Mouse (Mus musculus) forebrain, embryonic 14.5 days (tissue): ENCODE results near the gene Fam83g. TPM values are rescaled to one million over a fixed set of nuclear protein-coding genes. Genes with fewer than 3 reads are reported as not detected.

ENCODE experiments used
- ATAC-seq: fragments of 200-750 bp; cut with Nextera tagmentation; 2 replicates; pipeline ENCODE4 v1.8.0; 2017; ENCODE audit warnings: mild to moderate bottlenecking, moderate library complexity
- DNase-seq: peaks from one replicate; pipeline ENCODE4 v3.0.0-alpha.2; 2015; ENCODE audit warnings: low spot score
- H3K27ac ChIP-seq: fragments of 300-500 bp; sonication (generic); 2 replicates; pipeline ENCODE4 v1.5.1; 2014; ENCODE audit warnings: low read depth, mild to moderate bottlenecking, control low read depth, low read length, moderate library complexity
- H3K27me3 ChIP-seq: fragments of 300-500 bp; sonication (generic); replicated peaks from 2 replicates; pipeline ENCODE4 v1.6.1; 2014; ENCODE audit warnings: low read length, control low read depth, mixed read lengths; ENCODE audit not compliant: control insufficient read depth, insufficient read depth
- H3K36me3 ChIP-seq: fragments of 300-500 bp; sonication (generic); 2 replicates; pipeline ENCODE4 v1.6.1; 2014; ENCODE audit warnings: low read length, control low read depth; ENCODE audit not compliant: control insufficient read depth, insufficient read depth
- H3K4me1 ChIP-seq: fragments of 300-500 bp; sonication (generic); 2 replicates; pipeline ENCODE4 v1.6.1; 2014; ENCODE audit warnings: antibody characterized with exemption, low read length, control low read depth; ENCODE audit not compliant: control insufficient read depth, insufficient read depth
- H3K4me2 ChIP-seq: fragments of 300-500 bp; sonication (generic); 2 replicates; pipeline ENCODE4 v1.6.1; 2014; ENCODE audit warnings: mild to moderate bottlenecking, control low read depth, low read length
- H3K4me3 ChIP-seq: fragments of 300-500 bp; sonication (generic); 2 replicates; pipeline ENCODE4 v1.5.1; 2014; ENCODE audit warnings: low read depth, low read length, control low read depth
- H3K9ac ChIP-seq: fragments of 300-500 bp; sonication (generic); 2 replicates; pipeline ENCODE4 v1.6.1; 2014; ENCODE audit warnings: mild to moderate bottlenecking, low read length, control low read depth, moderate library complexity
- H3K9me3 ChIP-seq: fragments of 300-500 bp; sonication (generic); replicated peaks from 2 replicates; pipeline ENCODE4 v1.6.1; 2016; ENCODE audit warnings: low read length, control low read depth, mixed read lengths; ENCODE audit not compliant: control insufficient read depth
- WGBS: fragments of 180-500 bp; shearing (Covaris S2); extraction: QIAGEN DNeasy Blood & Tissue Kit; methylation state at CpG from one replicate; pipeline ENCODE4 v1.1.7; 2014; 5-methylcytosine and 5-hydroxymethylcytosine counted together
- polyA plus RNA-seq: library from polyadenylated mRNA; unstranded; fragments of >200 nt; fragmentation: Nextera tagmentation; extraction: Ambion mirVana; gene quantifications from 2 replicates; pipeline ENCODE4 v1.2.1, GENCODE M21; 2014

Gene Fam83g
- polyA plus RNA-seq, 1 experiment from 2014 or later, result 0.25 TPM

DNA sequence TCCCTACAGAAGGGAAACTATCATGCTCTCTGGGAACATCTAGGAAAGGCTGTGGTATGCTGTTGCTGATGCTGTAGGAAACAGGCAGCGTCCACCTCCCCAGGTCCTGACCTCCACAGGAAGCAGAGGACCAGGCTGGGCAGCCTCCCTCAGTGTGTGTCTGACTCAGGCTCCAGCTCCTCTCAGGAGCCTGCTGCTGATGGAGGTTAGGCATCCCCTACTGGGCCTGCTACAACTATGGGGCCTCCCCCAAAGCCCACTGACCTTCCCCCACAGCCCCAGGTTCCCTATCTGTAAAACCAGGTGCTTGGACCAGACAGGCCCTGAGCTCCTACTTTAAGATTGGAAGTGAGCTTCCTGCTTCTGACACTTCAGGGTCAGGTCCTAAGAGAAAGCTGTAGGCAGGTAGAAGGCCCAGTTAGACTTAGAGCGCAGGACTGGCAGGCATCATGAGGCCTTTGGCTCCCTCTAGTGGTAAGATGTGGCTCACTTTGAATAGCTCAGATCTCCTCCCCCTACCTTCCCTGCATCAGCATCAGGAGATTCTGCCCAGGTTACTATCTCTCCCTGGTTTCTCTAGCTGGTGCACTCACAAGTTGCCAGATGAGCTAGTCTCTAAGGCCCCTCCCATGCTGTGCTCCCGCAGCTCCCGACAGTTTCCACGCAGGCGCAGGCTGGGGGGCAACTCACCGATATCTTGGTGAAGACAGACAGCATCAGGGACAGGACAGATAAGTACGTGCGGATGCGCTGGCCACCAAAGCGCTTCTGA is 30.6 kb downstream of the Fam83g start:
- no peaks in the 10 kb centered on the region for H3K27me3 ChIP-seq
- no peak overlapping the region for H3K9ac ChIP-seq
- no peaks in the 10 kb centered on the region; the same call in 1 of the 2 replicates for H3K4me1 ChIP-seq
- WGBS, result 41% methylated on average over 11 of the region's 11 CpGs
- H3K9me3 ChIP-seq, result no peaks in the 10 kb centered on the region
- no peak overlapping the region for H3K4me3 ChIP-seq
- no peak overlapping the region for H3K4me2 ChIP-seq
- DNase-seq (peak; percentile 94), ATAC-seq (peak; percentile 86)
- H3K27ac ChIP-seq, result no peak overlapping the region
- H3K36me3 ChIP-seq, result no peaks in the 10 kb centered on the region

DNA sequence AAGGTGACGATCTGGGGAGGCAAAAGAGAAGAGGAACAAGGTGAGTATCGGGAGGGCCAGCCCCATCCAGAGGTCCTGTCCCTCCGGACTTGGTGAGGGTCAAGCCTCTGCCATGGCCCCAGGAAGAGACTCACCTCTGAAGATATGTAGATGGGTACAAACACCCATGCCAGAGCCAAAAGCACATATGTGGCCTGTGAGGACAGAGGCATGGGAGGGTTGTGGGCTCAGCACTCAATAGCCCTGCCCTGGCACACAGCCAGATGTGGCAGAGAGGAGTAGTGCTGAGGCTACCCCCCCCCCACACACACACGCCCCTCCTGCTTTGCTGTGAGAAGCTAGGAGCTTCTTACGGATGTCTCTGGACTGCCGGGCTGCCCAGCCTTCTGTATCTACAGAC is 31.2 kb downstream of the Fam83g start:
- Histone ChIP-seq H3K4me2 (no peak overlapping the region), H3K9me3 (no peaks in the 10 kb centered on the region), H3K4me3 (no peak overlapping the region), H3K27me3 (no peaks in the 10 kb centered on the region), H3K36me3 (no peaks in the 10 kb centered on the region), H3K27ac (no peak overlapping the region), H3K9ac (no peak overlapping the region), H3K4me1 (no peaks in the 10 kb centered on the region; the same call in 1 of the 2 replicates)
- ATAC-seq, result no peak
- 60% methylated on average over 6 of the region's 6 CpGs for WGBS
- DNase-seq, result peak; percentile 20

DNA sequence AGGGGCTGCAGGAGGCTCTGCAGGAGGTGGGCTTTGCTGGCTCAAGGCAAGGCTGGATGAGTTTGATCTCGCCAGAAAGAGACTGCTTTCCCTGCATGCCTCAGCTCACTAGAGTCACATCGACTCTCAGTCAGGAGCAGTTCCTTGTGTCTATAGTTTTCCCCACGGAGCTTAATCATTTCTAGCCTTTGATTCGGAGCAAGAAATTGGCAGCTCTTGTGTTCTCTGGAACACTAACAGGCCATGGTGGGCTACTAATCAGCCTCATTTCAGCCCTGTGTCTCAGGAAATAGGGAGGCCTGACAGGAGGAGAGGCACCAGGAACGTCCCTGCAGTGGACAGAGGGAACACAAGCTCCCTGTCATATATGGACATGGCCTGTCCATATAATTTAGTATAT is 34.1 kb downstream of the Fam83g start:
- no peaks in the 10 kb centered on the region for H3K9me3 ChIP-seq
- no peak overlapping the region for H3K4me2 ChIP-seq
- H3K27ac ChIP-seq, result no peak overlapping the region
- H3K9ac ChIP-seq, result no peak overlapping the region
- H3K27me3 ChIP-seq, result no peaks in the 10 kb centered on the region
- no peaks in the 10 kb centered on the region; the same call in 1 of the 2 replicates for H3K4me1 ChIP-seq
- H3K4me3 ChIP-seq, result no peak overlapping the region
- WGBS, result 38% methylated on average over 5 of the region's 5 CpGs
- no peak for ATAC-seq
- H3K36me3 ChIP-seq, result no peaks in the 10 kb centered on the region
- DNase-seq, result no peak

DNA sequence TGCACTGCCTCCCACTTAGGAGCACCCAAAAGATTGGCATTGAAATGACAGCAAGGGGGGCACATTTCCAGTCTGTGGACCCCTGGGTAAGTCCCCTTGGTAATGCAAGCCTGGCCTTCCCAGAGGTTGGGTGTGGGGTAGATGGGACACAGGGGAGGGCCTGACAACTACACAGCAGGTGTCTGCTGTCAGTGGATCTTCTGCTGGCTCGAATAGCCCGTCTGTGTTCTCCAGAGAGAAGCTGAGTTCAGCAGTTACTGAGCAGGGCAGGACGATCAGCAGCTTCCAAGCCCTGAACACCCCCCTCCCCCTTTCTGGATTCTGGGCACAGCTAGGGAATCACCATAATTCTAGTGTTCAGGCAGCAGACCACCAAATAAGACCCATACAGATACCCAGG is 35.5 kb downstream of the Fam83g start:
- WGBS, result 70% methylated on average over 3 of the region's 3 CpGs
- no peak overlapping the region for H3K4me2 ChIP-seq
- ATAC-seq, result no peak
- H3K27ac ChIP-seq, result no peak overlapping the region
- no peaks in the 10 kb centered on the region; the same call in 1 of the 2 replicates for H3K4me1 ChIP-seq
- DNase-seq, result no peak
- H3K9me3 ChIP-seq, result no peaks in the 10 kb centered on the region
- no peaks in the 10 kb centered on the region for H3K36me3 ChIP-seq
- H3K9ac ChIP-seq, result no peak overlapping the region
- no peak overlapping the region for H3K4me3 ChIP-seq
- no peaks in the 10 kb centered on the region for H3K27me3 ChIP-seq

DNA sequence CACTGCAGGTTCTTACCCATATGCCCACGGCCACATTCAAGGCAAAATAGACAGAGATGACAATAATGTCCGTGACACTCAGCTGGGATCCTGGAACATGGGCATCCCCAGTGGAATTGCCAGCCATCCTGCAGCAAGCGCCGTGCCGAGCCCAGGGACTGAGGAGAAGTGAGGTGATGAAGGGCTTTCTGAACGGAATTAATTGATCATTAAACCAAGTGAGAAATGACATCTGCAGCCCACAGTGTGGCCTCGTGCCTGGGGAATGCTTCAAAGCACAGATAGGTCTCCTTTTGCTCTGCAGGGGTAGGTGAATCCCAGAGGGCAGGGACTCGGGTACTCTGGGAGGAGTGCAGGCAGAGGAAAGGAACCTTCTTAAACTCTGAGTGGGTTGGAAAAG is 35.9 kb downstream of the Fam83g start:
- H3K9ac ChIP-seq, result no peak overlapping the region
- ATAC-seq (no peak), DNase-seq (no peak)
- H3K36me3 ChIP-seq, result no peaks in the 10 kb centered on the region
- no peak overlapping the region for H3K27ac ChIP-seq
- no peak overlapping the region for H3K4me2 ChIP-seq
- no peak overlapping the region for H3K4me3 ChIP-seq
- no peaks in the 10 kb centered on the region for H3K27me3 ChIP-seq
- 73% methylated on average over 8 of the region's 8 CpGs for WGBS
- no peaks in the 10 kb centered on the region; the same call in 1 of the 2 replicates for H3K4me1 ChIP-seq
- H3K9me3 ChIP-seq, result no peaks in the 10 kb centered on the region

DNA sequence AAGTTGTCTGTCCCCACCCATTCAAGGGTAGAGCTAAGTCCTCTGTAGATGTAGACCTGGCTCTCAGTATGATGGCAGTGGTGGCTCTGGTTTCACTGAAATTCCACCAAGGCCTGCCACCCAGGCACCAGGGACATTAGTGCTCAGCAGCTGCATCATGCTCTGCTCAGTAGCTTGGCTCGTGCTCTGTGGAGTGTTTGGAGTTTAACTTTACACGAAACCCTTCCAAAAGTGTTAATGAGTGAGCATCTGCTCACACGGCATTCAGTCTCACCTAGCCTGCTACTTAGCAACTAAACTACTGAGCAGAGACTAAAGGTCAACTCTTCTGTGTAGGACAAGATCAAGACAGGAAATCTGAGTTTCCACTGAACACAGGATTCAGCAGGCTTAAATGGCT is 36.7 kb downstream of the Fam83g start, which contains the start of gene Slc5a10:
TSS of gene Slc5a10 (minus strand) at position 191 of the 400 bp plus-strand sequence.
- Histone ChIP-seq H3K9ac (no peak within 1 kb of the TSS), H3K9me3 (no peaks in the 10 kb centered on the region), H3K4me1 (no peaks in the 10 kb centered on the region), H3K27ac (no peak within 1 kb of the TSS), H3K4me3 (no peak within 1 kb of the TSS), H3K36me3 (no peaks in the 10 kb centered on the region), H3K27me3 (no peaks in the 10 kb centered on the region), H3K4me2 (no peak within 1 kb of the TSS)
- DNase-seq, result no peak
- no peak for ATAC-seq
- WGBS, result 93% methylated on average over 3 of the region's 3 CpGs

DNA sequence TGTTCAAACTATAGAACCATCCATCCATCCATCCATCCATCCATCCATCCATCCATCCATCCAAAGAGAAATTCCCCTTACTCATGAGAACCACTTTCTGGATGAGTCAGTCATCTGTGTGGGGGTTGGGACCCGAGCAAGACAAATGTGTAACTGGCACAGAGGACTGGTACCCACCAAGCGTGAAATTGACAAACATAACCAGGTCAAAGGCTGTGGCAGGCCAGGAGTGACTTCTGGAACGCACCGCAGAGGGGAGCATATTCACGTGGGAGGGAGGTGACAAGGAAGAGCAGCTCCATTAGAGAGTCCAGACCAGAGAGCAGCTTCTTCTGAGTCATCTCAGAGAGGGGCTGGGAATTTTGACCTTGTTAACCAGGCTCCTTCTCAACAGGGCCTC is 38.2 kb downstream of the Fam83g start:
- 81% methylated on average over 5 of the region's 5 CpGs for WGBS
- Histone ChIP-seq H3K9me3 (no peaks in the 10 kb centered on the region), H3K9ac (no peak overlapping the region)

DNA sequence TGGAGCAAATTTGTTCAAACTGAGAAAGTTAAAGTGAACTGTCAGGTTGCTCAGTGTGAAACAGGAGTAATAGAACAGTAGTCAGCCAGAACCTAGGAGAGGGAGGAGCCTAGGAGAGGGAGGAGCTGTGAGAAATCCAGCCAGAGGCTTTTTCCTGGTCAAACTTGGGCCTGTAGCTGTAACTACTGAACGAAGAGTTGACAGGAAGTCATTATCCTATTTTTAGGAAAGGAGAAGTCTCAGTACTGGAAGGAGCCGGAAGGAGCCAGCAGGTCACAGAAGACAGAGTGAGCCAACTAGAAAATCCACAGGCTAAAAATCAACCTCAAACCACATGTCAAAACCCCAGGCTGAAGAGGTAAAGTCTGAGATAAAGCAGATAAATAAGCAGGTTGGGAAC is 44.1 kb downstream of the Fam83g start:
- Histone ChIP-seq H3K9ac (no peak overlapping the region), H3K4me2 (no peak overlapping the region), H3K27me3 (no peaks in the 10 kb centered on the region), H3K4me1 (no peaks in the 10 kb centered on the region), H3K36me3 (peaks cover 54% of the 10 kb centered on the region), H3K27ac (no peak overlapping the region), H3K4me3 (no peak overlapping the region), H3K9me3 (no peaks in the 10 kb centered on the region)
- 87% methylated on average over 2 of the region's 2 CpGs for WGBS
- no peak for DNase-seq
- ATAC-seq, result no peak

More for the DNA sequence above, 38.2 kb downstream of the Fam83g start:
- Histone ChIP-seq H3K4me2 (no peak overlapping the region), H3K4me3 (no peak overlapping the region), H3K4me1 (no peaks in the 10 kb centered on the region), H3K27ac (no peak overlapping the region), H3K27me3 (no peaks in the 10 kb centered on the region), H3K36me3 (peaks cover 11% of the 10 kb centered on the region; the same call in 1 of the 2 replicates)
- DNase-seq (no peak), ATAC-seq (no peak)

DNA sequence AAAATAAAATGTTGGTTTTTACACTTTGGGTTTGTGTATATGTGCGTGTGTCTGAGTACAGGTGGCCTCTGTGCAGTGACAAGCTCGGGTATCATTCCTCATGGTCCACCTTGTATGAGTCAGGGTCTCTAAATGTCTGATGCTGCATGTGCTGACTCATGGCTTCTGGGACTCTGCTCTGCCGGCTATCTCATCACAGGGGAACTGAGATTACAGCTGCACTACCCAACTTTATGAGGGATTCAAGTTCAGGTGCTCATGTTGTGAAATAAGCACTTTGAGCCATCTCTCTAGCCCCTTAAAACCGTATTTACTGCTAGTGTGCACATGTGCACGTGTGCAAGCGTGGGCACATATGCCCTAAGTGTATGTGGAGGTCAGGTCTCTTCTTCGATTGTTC is 48.8 kb downstream of the Fam83g start:
- WGBS, result 91% methylated on average over 7 of the region's 7 CpGs
- Histone ChIP-seq H3K9me3 (no peaks in the 10 kb centered on the region), H3K4me3 (no peak overlapping the region), H3K9ac (no peak overlapping the region), H3K36me3 (peaks cover 71% of the 10 kb centered on the region), H3K4me2 (no peak overlapping the region), H3K4me1 (no peaks in the 10 kb centered on the region), H3K27ac (no peak overlapping the region), H3K27me3 (no peaks in the 10 kb centered on the region)
- ATAC-seq, result no peak
- no peak for DNase-seq
